Mouse (Mus musculus) embryonic fibroblast, embryonic 13.5 days (primary cell): ENCODE measurements around the gene Wee2.

Source experiments
- CTCF ChIP-seq: IDR thresholded peaks from 2 replicates; pipeline ENCODE4 v1.5.1; 2011; ENCODE audit warnings: mild to moderate bottlenecking, control low read depth, low read length, moderate library complexity, borderline replicate concordance; ENCODE audit not compliant: insufficient read depth
- POLR2A ChIP-seq: IDR thresholded peaks from 2 replicates; pipeline ENCODE4 v1.6.1; 2011; ENCODE audit warnings: low read depth, mild to moderate bottlenecking, control low read depth, low read length, moderate library complexity

DNA sequence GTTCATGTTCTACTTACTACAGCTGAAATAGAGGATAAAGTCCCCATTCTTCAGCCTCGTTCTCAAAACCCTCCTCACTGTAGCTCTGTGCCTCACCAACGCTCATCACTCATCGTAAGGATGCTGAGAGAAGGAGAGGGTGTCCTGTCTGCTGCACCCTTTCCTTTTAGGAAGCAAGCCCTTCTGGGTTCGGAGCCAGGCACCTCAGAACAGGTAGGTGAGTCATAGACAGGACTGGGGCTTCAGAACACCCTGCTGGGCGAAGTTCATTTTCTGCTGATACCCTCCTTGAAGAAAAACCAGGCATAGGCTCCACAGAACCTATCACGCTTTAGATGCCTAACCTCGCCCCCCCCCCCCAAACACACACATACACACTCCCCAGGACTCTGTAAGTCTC is 11.4 kb upstream of the Wee2 start:
- TF ChIP-seq CTCF (no peak), POLR2A (no peak)
